Mouse (Mus musculus): ENCODE results near the gene Ubr4. TPM values are rescaled to one million over a fixed set of nuclear protein-coding genes. Genes with fewer than 3 reads are reported as not detected.
A peak's percentile ranks its signal among the peaks of the same experiment; 100 is the strongest.

Gene Ubr4
- polyA plus RNA-seq, 1 experiment: 129 TPM

DNA sequence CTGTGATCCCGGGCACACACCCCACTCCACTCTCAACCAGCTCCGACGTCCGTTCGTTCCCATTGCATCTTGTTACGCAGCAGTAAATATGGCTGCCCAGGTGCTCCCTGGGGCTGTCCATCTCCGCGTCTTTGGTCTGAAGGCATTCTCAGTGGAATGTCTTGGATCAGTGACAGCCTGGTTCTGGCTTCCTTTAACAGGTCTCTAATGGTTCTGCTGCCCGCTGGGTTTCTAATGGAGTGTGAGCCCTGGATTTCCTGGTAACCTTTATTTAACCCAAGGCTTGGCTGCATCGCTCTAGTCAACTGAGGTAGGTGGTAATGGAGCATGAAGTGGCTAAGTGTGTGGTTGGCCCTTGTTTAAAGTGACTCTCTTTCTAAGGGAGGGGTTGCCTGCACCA lies 179.7 kb downstream of the Ubr4 start:
- Histone ChIP-seq H3K4me3 (ENCODE audit: insufficient read depth, low read depth, low read length) (no peak overlapping the region), H3K4me1 (ENCODE audit: control insufficient read depth, insufficient read depth, low read length) (peaks cover 2% of the 10 kb centered on the region; the same call in 1 of the 2 replicates), H3K27me3 (replicated peaks; ENCODE audit: control insufficient read depth, insufficient read depth, low read length) (no peaks in the 10 kb centered on the region), H3K36me3 (ENCODE audit: control insufficient read depth, insufficient read depth, low read length) (no peaks in the 10 kb centered on the region), H3K27ac (ENCODE audit: insufficient read depth, low read depth, low read length) (no peak overlapping the region)
- no peak for TF ChIP-seq CTCF (conservative IDR thresholded peaks at IDR 0.05; ENCODE audit: insufficient read depth, insufficient read length, low read depth, low read length)
- no peak for TF ChIP-seq POLR2A (IDR thresholded peaks at IDR 0.05; ENCODE audit: low read depth, low read length)
- DNase-seq: peak; percentile 49
- 60% methylated on average over 10 of the region's 10 CpGs for WGBS

DNA sequence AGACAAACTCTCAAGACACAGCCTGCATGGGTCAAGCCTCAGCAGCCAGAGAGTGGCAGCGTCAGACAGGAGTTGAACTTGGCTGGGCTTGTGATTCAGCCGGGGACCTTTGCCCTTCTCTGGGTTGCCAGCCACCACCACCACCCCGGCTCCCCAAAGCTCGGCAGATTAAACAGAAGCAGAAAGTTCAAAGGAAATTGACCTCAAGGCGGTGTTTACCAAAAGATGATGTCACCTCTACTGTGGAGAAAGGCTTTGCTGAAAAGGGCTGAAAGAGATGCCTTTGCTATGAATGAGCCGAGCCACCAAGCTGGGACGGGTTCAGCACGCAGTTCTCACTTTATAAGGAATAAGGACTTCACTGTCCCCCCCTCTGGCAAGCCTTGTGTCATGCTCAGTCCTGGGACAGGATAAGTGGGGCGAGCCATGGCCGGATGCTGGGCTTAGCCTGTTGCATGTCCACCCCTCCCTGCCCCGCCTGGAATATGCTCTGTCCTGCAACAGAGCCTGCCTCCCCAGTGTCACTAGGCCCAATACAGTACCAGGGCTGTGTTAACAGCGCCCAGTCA lies 182.8 kb downstream of the Ubr4 start:
- Histone ChIP-seq H3K4me1 (ENCODE audit: control insufficient read depth, insufficient read depth, low read length) (peaks cover 2% of the 10 kb centered on the region; the same call in 1 of the 2 replicates), H3K4me3 (ENCODE audit: insufficient read depth, low read depth, low read length) (no peak overlapping the region), H3K36me3 (ENCODE audit: control insufficient read depth, insufficient read depth, low read length) (no peaks in the 10 kb centered on the region), H3K27me3 (replicated peaks; ENCODE audit: control insufficient read depth, insufficient read depth, low read length) (no peaks in the 10 kb centered on the region), H3K27ac (ENCODE audit: insufficient read depth, low read depth, low read length) (no peak overlapping the region)
- TF ChIP-seq POLR2A (IDR thresholded peaks at IDR 0.05; ENCODE audit: low read depth, low read length) (no peak), CTCF (conservative IDR thresholded peaks at IDR 0.05; ENCODE audit: insufficient read depth, insufficient read length, low read depth, low read length) (peak; percentile 42)
- DNase-seq: peak; percentile 85
- WGBS: 37% methylated on average over 12 of the region's 12 CpGs

DNA sequence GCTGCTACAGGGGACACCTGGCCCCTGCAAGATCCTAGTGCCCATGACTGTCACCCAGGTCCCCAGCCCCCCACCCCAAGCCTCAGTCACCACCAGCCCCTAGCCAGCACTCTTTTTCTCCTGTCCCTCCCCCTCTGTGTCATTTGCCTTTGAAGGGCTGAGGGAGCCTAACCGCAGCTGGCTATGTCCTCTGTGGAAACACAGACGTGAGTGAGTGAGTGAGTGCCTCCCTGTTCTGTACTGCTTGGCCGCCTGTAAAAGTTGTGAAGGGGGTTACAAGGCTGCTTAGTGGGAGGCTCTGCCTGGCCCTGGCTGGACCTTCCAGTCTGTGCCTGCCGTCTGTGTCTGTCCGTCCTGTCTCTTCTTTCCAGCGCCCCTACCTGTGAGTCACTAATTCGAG lies 183.3 kb downstream of the Ubr4 start:
- Histone ChIP-seq H3K36me3 (ENCODE audit: control insufficient read depth, insufficient read depth, low read length) (no peaks in the 10 kb centered on the region), H3K27ac (ENCODE audit: insufficient read depth, low read depth, low read length) (no peak overlapping the region), H3K27me3 (replicated peaks; ENCODE audit: control insufficient read depth, insufficient read depth, low read length) (no peaks in the 10 kb centered on the region), H3K4me3 (ENCODE audit: insufficient read depth, low read depth, low read length) (no peak overlapping the region), H3K4me1 (ENCODE audit: control insufficient read depth, insufficient read depth, low read length) (peaks cover 2% of the 10 kb centered on the region; the same call in 1 of the 2 replicates)
- DNase-seq: no peak
- TF ChIP-seq POLR2A (IDR thresholded peaks at IDR 0.05; ENCODE audit: low read depth, low read length): no peak
- TF ChIP-seq CTCF (conservative IDR thresholded peaks at IDR 0.05; ENCODE audit: insufficient read depth, insufficient read length, low read depth, low read length): no peak
- WGBS: 90% methylated on average over 7 of the region's 7 CpGs

DNA sequence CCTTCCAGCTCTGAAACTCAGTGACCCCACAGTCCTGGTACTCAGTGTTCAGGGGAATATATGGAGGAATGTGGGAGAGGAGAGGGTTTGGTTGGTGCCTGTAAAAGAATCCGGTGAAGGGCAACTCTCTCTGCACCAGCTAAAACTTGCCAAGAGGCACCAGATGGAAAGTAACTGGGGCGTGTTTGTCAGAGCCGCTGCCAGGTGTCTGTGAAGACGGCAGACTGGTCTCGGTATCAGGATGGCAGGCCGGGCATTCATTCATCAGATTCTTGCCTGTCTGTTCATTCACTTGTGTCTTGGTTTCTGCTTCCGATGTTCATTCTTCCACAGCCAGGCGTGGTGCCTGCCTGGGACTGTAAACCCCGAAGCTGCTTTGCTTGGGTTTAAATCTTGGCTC lies 184.3 kb downstream of the Ubr4 start:
- TF ChIP-seq POLR2A (IDR thresholded peaks at IDR 0.05; ENCODE audit: low read depth, low read length) (no peak), CTCF (conservative IDR thresholded peaks at IDR 0.05; ENCODE audit: insufficient read depth, insufficient read length, low read depth, low read length) (no peak)
- no peak overlapping the region for H3K4me3 ChIP-seq (ENCODE audit: insufficient read depth, low read depth, low read length)
- H3K27ac ChIP-seq (ENCODE audit: insufficient read depth, low read depth, low read length): no peak overlapping the region
- 69% methylated on average over 9 of the region's 9 CpGs for WGBS
- peaks cover 2% of the 10 kb centered on the region; the same call in 1 of the 2 replicates for H3K4me1 ChIP-seq (ENCODE audit: control insufficient read depth, insufficient read depth, low read length)
- no peak for DNase-seq
- no peaks in the 10 kb centered on the region for H3K36me3 ChIP-seq (ENCODE audit: control insufficient read depth, insufficient read depth, low read length)
- H3K27me3 ChIP-seq (replicated peaks; ENCODE audit: control insufficient read depth, insufficient read depth, low read length): no peaks in the 10 kb centered on the region

Other genes starting within 250 kb of the Ubr4 start
- 100 and 157 TPM in 2 replicates for gene Minos1, start 221.5 kb upstream of the Ubr4 start, polyA plus RNA-seq (2012; rRNA removed)
- 102 and 134 TPM in 2 replicates for gene Capzb, start 159.7 kb upstream of the Ubr4 start, polyA plus RNA-seq (2012; rRNA removed)
- gene Pqlc2, start 41.9 kb upstream of the Ubr4 start, polyA plus RNA-seq (2012; rRNA removed): 63.3 and 71.7 TPM in 2 replicates
- 245 and 280 TPM in 2 replicates for gene Akr7a5, start 41.9 kb upstream of the Ubr4 start, polyA plus RNA-seq (2012; rRNA removed)
- gene Mrto4, start within 50 bp of the Ubr4 start, polyA plus RNA-seq (2012; rRNA removed): 16.3 and 21.2 TPM in 2 replicates
- gene Emc1, start within 50 bp of the Ubr4 start, polyA plus RNA-seq (2012; rRNA removed): 29.2 and 31.4 TPM in 2 replicates
- gene Iffo2, start 177.9 kb downstream of the Ubr4 start, polyA plus RNA-seq (2012; rRNA removed): 3.4 and 3.6 TPM in 2 replicates

Measured in kidney, adult 2 months (tissue).